Mouse (Mus musculus) embryonic fibroblast, embryonic 13.5 days (primary cell): ENCODE data around the gene Dhrs7.

Experiments used
- CTCF ChIP-seq: IDR thresholded peaks from 2 replicates; pipeline ENCODE4 v1.5.1; 2011; ENCODE audit warnings: mild to moderate bottlenecking, control low read depth, low read length, moderate library complexity, borderline replicate concordance; ENCODE audit not compliant: insufficient read depth
- POLR2A ChIP-seq: IDR thresholded peaks from 2 replicates; pipeline ENCODE4 v1.6.1; 2011; ENCODE audit warnings: low read depth, mild to moderate bottlenecking, control low read depth, low read length, moderate library complexity

GRCm38 (mm10) chr12:72649611-72650330 is 14.9 kb downstream of the Dhrs7 start, which contains the start of gene Gm4756:
- TF ChIP-seq CTCF (no peak), POLR2A (no peak)
